Mouse (Mus musculus) hindbrain, embryonic 12.5 days (tissue): ENCODE data around the gene Sorcs1. TPM values are rescaled to one million over a fixed set of nuclear protein-coding genes. Genes with fewer than 3 reads are reported as not detected.

ENCODE experiments used
- ATAC-seq: fragments of 200-750 bp; cut with Nextera tagmentation; 2 replicates; pipeline ENCODE4 v1.8.0; 2017; ENCODE audit warnings: moderate TSS enrichment; ENCODE audit not compliant: low FRiP score
- H3K27ac ChIP-seq: fragments of 300-500 bp; sonication (generic); 2 replicates; pipeline ENCODE4 v1.5.1; 2016; ENCODE audit warnings: mild to moderate bottlenecking
- H3K27me3 ChIP-seq: fragments of 300-500 bp; sonication (generic); 2 replicates; pipeline ENCODE4 v1.6.1; 2016; ENCODE audit warnings: mild to moderate bottlenecking
- H3K36me3 ChIP-seq: fragments of 300-500 bp; sonication (generic); 2 replicates; pipeline ENCODE4 v1.6.1; 2016; ENCODE audit warnings: mild to moderate bottlenecking
- H3K4me1 ChIP-seq: fragments of 300-500 bp; sonication (generic); 2 replicates; pipeline ENCODE4 v1.6.1; 2016
- H3K4me2 ChIP-seq: fragments of 300-500 bp; sonication (generic); replicated peaks from 2 replicates; pipeline ENCODE4 v1.6.1; 2016; ENCODE audit warnings: mild to moderate bottlenecking
- H3K4me3 ChIP-seq: fragments of 300-500 bp; sonication (generic); 2 replicates; pipeline ENCODE4 v1.5.1; 2016; ENCODE audit warnings: mild to moderate bottlenecking
- H3K9ac ChIP-seq: fragments of 300-500 bp; sonication (generic); 2 replicates; pipeline ENCODE4 v1.6.1; 2016; ENCODE audit warnings: mild to moderate bottlenecking, moderate library complexity
- H3K9me3 ChIP-seq: fragments of 300-500 bp; sonication (generic); replicated peaks from 2 replicates; pipeline ENCODE4 v1.6.1; 2016; ENCODE audit warnings: mild to moderate bottlenecking
- WGBS: fragments of 180-500 bp; shearing (Covaris S2); methylation state at CpG from one replicate; pipeline ENCODE4 v1.1.7; 2016; 5-methylcytosine and 5-hydroxymethylcytosine counted together
- polyA plus RNA-seq: library from polyadenylated mRNA; unstranded; fragments of >200 nt; fragmentation: Nextera tagmentation; extraction: Ambion mirVana; gene quantifications from 2 replicates; pipeline ENCODE4 v1.2.1, GENCODE M21; 2016

Gene Sorcs1
- polyA plus RNA-seq, 1 experiment from 2014 or later, result 11.4 TPM

DNA sequence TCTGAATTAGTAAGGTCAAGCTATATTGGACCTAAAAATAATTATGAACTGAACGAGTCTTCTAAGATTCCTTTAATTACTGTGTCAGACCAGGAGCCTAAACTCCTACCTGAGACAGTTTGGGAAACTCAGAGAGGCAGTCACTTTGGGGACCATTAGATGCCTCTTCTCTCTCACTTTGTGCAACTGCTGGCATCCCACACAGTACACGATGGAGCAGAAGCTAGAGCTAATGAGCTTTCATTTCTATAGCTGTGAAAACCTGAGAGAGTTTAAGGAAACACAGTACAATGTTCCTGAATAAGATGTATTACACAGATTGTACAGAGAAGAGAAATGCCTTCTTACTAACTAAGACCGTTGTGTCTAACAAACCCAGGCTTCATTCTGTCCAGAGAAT lies 150.6 kb downstream of the Sorcs1 start:
- Histone ChIP-seq H3K27me3 (no peaks in the 10 kb centered on the region), H3K4me2 (no peak overlapping the region), H3K9me3 (no peaks in the 10 kb centered on the region), H3K9ac (no peak overlapping the region), H3K4me1 (no peaks in the 10 kb centered on the region; the same call in 1 of the 2 replicates), H3K36me3 (no peaks in the 10 kb centered on the region), H3K4me3 (no peak overlapping the region), H3K27ac (no peak overlapping the region)
- WGBS, result 82% methylated on average over 3 of the region's 3 CpGs
- ATAC-seq, result no peak

DNA sequence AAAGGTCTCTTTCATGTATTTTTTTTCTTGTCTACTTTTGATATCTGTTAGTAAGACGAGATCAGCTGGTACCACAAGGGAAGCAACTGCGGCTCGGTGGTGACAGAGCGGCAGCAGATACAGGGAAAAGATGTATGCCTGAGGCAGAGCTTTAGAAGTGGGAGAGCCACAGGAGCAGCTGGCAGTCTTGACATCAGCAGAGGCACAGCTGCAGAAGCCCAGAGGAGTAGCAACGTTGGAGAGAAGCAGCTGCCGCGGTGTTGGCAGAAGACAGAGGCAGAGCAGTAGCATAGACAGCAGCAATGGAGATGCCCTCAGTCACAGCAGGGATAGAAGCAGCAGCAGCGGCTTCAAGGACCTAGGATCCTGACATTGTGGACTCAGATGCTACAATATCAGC lies 152.4 kb downstream of the Sorcs1 start:
- H3K4me1 ChIP-seq, result no peaks in the 10 kb centered on the region
- WGBS, result 77% methylated on average over 8 of the region's 8 CpGs

DNA sequence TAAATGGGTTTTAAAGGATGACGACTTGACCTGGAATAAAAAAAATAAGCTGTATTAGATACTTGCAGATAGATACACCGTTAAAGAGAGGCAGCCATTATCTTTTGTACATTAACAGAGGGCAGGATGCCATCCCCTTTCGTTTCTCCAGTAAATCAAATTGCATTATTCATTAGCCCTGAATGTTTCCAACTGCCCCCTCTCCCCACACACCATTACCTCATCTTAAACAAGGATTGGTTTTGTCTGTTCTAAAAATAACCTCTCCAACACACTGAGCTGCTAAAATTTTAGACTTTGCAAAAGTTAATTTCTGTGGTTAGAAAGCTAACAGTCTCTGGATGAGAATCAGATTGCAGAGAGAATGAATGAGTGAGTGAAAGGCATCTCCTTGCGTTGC lies 156.5 kb downstream of the Sorcs1 start:
- Histone ChIP-seq H3K4me2 (no peak overlapping the region), H3K4me1 (no peaks in the 10 kb centered on the region), H3K27me3 (no peaks in the 10 kb centered on the region), H3K4me3 (no peak overlapping the region), H3K27ac (no peak overlapping the region), H3K9me3 (no peaks in the 10 kb centered on the region), H3K36me3 (no peaks in the 10 kb centered on the region), H3K9ac (no peak overlapping the region)
- WGBS, result 69% methylated on average over 4 of the region's 4 CpGs
- ATAC-seq, result no peak

More for the DNA sequence above, 152.4 kb downstream of the Sorcs1 start:
- no peaks in the 10 kb centered on the region for H3K27me3 ChIP-seq
- H3K4me3 ChIP-seq, result no peak overlapping the region
- no peak for ATAC-seq
- H3K36me3 ChIP-seq, result no peaks in the 10 kb centered on the region
- no peak overlapping the region for H3K27ac ChIP-seq
- H3K9me3 ChIP-seq, result no peaks in the 10 kb centered on the region
- no peak overlapping the region for H3K4me2 ChIP-seq
- H3K9ac ChIP-seq, result no peak overlapping the region

DNA sequence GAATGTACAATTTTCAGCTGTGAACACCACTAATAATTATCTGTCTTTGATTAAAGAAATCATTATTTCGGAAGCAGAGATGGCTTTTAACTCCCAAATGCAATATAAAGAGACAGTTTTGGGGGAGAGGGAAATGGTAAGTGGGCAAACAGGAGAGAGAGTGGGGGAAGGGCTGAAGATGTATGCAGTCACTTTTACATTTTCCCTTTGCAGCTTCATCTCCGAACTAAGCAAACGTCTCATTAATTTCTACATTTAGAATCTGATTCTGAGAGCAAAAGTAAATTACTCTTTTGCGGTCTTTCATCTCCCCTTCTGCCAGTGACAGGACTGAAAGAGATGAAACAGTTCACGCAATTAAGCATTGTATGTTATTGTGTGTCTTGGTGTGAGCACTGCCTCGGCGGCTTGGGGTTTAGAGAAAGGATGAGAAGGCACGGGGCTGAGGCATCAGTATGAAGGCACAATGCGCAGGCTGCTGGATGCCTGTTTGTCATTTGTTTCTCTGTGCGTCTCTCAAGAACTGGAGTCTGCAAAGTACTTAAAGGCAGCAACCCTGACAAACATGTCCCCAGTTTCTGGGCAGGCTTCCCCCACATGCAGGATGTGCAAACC lies 163.3 kb downstream of the Sorcs1 start:
- Histone ChIP-seq H3K36me3 (no peaks in the 10 kb centered on the region), H3K27ac (no peak overlapping the region), H3K9ac (no peak overlapping the region), H3K27me3 (no peaks in the 10 kb centered on the region), H3K4me2 (no peak overlapping the region), H3K4me3 (no peak overlapping the region), H3K4me1 (peaks cover 5% of the 10 kb centered on the region; the same call in 1 of the 2 replicates), H3K9me3 (no peaks in the 10 kb centered on the region)
- no peak for ATAC-seq
- 52% methylated on average over 10 of the region's 10 CpGs for WGBS

DNA sequence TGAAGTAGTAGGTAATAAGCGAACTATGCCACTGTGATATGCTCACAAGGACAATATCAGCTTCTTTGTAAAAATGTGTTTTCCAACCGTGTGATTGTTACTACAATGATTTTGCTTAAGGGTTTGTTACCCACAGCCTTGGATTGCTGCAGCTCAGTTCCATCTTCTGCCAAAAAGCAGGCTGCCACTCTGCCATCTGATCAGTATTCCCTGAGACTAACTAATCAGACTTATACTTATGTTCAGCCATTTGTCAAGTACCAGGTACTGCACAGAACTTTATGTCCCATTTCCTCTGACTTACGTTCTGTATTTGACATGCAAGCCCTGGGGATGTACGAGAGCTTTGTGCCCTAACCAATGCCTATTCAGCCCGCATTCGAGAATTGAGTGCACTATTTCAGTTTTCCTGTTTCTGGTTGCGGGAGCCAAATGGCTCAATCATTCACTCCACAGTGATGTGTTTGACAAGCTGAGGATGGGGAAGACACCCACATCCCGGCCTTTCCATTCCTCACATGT lies 164.1 kb downstream of the Sorcs1 start:
- no peak overlapping the region for H3K27ac ChIP-seq
- H3K9me3 ChIP-seq, result no peaks in the 10 kb centered on the region
- no peak overlapping the region for H3K4me2 ChIP-seq
- H3K9ac ChIP-seq, result no peak overlapping the region
- WGBS, result 66% methylated on average over 8 of the region's 8 CpGs
- ATAC-seq, result no peak
- H3K36me3 ChIP-seq, result no peaks in the 10 kb centered on the region
- H3K4me1 ChIP-seq, result peaks cover 5% of the 10 kb centered on the region; the same call in 1 of the 2 replicates
- H3K4me3 ChIP-seq, result no peak overlapping the region
- no peaks in the 10 kb centered on the region for H3K27me3 ChIP-seq

DNA sequence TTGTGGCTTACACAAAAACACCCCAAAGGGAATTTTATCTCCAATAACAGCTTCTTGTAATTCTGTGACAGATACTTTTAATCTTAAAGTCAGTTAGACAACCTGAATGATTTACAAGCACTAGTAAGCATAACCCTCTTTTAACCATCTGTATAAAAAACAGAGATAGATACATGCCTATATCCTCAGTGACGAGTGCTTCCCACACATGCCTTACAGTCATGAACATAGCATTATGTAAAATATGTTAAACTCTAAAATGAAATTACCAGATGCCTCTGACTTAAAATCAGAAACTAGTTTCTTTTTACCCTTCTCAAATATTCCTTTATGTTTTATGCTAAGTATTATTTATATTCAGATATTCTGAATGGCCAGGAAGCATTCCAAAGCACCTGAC lies 175.6 kb downstream of the Sorcs1 start:
- no peak for ATAC-seq
- 83% methylated on average over 1 of the region's 1 CpGs for WGBS

DNA sequence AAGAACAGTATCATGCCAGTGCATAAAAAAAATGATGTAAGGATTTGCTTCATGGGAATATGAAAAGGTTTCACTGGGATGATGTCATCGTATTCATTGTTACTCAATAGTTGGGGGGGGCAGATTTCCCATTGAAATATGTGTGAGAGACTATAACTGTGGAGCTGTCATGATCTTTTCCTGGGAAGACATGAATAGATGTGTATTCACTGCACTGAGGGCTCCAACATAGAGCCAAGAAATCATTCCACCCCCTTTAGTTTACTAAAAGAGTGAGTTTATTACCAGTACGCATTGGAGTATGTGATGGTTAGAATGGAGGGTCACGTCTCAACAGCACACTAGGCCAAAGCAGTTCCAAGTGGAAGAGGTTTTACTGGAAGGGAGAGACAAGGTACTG lies 187.3 kb downstream of the Sorcs1 start:
- Histone ChIP-seq H3K4me2 (no peak overlapping the region), H3K27ac (no peak overlapping the region), H3K4me1 (peaks cover 8% of the 10 kb centered on the region), H3K9ac (no peak overlapping the region), H3K4me3 (no peak overlapping the region), H3K36me3 (no peaks in the 10 kb centered on the region), H3K9me3 (no peaks in the 10 kb centered on the region), H3K27me3 (no peaks in the 10 kb centered on the region)
- ATAC-seq, result no peak
- WGBS, result 94% methylated on average over 3 of the region's 3 CpGs

More for the DNA sequence above, 175.6 kb downstream of the Sorcs1 start:
- Histone ChIP-seq H3K36me3 (no peaks in the 10 kb centered on the region), H3K9me3 (no peaks in the 10 kb centered on the region), H3K27me3 (no peaks in the 10 kb centered on the region), H3K27ac (no peak overlapping the region), H3K9ac (no peak overlapping the region), H3K4me2 (no peak overlapping the region), H3K4me1 (no peaks in the 10 kb centered on the region), H3K4me3 (no peak overlapping the region)

DNA sequence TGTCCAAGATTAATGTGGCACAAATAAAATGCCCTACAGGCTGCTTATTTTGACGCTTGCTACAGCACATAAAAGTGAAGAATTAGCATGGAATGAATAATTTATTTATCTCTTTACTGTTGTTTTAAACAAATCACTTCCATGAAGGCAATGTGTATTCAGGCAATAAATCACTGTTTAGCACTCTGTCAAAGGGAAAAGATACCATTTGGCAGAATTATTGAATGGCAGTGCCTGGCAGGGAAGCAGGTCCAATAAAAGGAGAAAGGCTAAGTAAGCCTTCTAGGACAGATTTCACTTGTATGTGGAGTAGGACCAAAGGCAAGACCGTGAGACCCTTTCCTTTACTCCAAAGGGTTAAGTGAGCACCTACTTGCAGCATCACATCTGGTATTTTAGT lies 187.7 kb downstream of the Sorcs1 start:
- Histone ChIP-seq H3K27ac (no peak overlapping the region), H3K9me3 (no peaks in the 10 kb centered on the region), H3K36me3 (no peaks in the 10 kb centered on the region), H3K4me1 (peaks cover 8% of the 10 kb centered on the region), H3K27me3 (no peaks in the 10 kb centered on the region), H3K9ac (no peak overlapping the region), H3K4me2 (no peak overlapping the region), H3K4me3 (no peak overlapping the region)
- ATAC-seq, result no peak
- 66% methylated on average over 2 of the region's 2 CpGs for WGBS

DNA sequence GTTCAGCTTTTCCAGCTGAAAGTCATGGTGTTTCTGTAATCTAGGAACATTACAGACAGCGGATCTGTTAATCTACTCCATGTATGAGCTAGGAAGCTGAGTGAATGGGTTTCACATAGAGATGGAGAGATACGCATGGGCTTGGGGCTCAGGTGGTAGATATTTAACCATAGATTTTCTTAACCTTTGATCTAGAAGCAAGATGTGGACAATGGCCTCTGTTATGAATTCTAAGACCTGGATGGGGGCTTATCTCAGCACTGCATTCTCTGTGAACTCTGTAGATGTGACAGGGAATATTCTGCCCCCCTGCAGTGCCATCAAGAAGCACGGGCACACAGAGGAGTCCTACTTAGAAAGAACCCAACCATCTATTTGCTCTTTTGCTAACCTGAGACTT lies 188.7 kb downstream of the Sorcs1 start:
- Histone ChIP-seq H3K4me3 (no peak overlapping the region), H3K9ac (no peak overlapping the region), H3K4me2 (no peak overlapping the region), H3K27me3 (no peaks in the 10 kb centered on the region), H3K27ac (no peak overlapping the region), H3K36me3 (no peaks in the 10 kb centered on the region), H3K9me3 (no peaks in the 10 kb centered on the region), H3K4me1 (peaks cover 8% of the 10 kb centered on the region)
- no peak for ATAC-seq
- WGBS, result 75% methylated on average over 3 of the region's 3 CpGs

DNA sequence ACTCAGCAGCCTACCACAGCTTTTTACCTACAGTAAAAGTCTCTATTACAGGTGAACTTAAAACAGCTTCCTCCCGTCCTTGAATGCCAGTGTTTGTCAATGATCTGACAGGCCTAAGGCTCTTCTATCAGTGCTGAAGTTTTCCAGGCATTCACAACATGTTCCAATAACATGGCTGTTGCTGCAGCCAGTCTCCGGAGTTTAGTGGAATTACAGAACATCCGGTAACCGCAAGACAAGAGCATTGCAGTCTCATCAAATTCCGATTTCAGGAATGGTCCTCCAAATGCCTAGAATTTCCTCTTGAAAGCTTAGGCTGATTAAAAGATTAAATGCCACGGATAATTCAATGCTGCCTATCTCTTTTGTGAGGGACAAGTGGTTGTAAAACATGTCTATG lies 190.0 kb downstream of the Sorcs1 start:
- H3K27ac ChIP-seq, result no peak overlapping the region
- WGBS, result 66% methylated on average over 6 of the region's 6 CpGs
- no peak overlapping the region for H3K4me2 ChIP-seq
- no peaks in the 10 kb centered on the region for H3K36me3 ChIP-seq
- H3K4me3 ChIP-seq, result no peak overlapping the region
- no peaks in the 10 kb centered on the region for H3K27me3 ChIP-seq
- no peaks in the 10 kb centered on the region for H3K9me3 ChIP-seq
- H3K9ac ChIP-seq, result no peak overlapping the region
- no peak for ATAC-seq
- H3K4me1 ChIP-seq, result peaks cover 10% of the 10 kb centered on the region

DNA sequence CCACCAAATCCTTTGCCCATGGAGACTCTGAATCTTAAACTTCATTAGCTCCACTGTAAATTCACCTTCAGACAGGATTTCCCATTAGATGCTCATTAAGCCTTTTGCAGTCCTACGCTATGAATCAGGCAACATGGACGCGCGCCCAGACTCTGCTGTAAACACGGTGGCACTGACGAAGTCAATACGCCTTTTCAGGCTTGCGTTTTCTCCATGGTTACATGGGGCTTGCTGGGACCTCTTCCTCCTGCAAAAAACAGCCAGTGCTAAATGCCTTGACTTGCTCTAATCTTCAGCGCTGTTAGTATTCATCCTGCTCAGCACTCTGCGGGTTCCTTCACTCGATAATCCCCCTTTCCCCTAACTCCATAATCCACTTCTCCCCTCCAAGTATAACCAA lies 190.7 kb downstream of the Sorcs1 start:
- Histone ChIP-seq H3K9me3 (no peaks in the 10 kb centered on the region), H3K36me3 (no peaks in the 10 kb centered on the region), H3K27me3 (no peaks in the 10 kb centered on the region), H3K4me1 (peaks cover 11% of the 10 kb centered on the region), H3K27ac (no peak overlapping the region), H3K4me2 (no peak overlapping the region), H3K4me3 (no peak overlapping the region), H3K9ac (no peak overlapping the region)
- WGBS, result 48% methylated on average over 11 of the region's 11 CpGs
- ATAC-seq, result peak; percentile 27; the same call in 1 of the 2 replicates

DNA sequence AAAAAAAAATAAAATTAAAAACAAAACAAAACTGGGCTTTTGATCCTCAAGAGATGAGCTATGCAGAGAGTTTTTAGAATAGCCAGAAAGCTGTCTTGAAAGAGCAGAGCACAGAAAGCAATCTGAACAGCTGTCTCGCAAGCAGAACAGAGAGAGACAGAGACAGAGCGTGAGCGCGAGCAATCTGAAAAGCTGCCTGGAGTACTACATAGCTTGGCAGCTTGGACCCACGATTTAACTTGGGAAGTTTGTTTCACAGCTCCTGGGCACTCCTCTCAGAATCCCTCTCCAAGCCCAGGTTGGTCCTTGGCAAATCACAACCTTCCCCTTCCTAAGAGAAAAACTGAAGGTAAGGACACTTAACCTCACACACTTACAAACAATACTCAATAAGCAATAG lies 192.1 kb downstream of the Sorcs1 start:
- 95% methylated on average over 5 of the region's 5 CpGs for WGBS
- H3K27ac ChIP-seq, result no peak overlapping the region
- no peaks in the 10 kb centered on the region for H3K36me3 ChIP-seq
- H3K9ac ChIP-seq, result no peak overlapping the region
- H3K9me3 ChIP-seq, result no peaks in the 10 kb centered on the region
- no peak for ATAC-seq
- H3K27me3 ChIP-seq, result no peaks in the 10 kb centered on the region
- no peak overlapping the region for H3K4me3 ChIP-seq
- H3K4me2 ChIP-seq, result no peak overlapping the region
- peaks cover 11% of the 10 kb centered on the region for H3K4me1 ChIP-seq

DNA sequence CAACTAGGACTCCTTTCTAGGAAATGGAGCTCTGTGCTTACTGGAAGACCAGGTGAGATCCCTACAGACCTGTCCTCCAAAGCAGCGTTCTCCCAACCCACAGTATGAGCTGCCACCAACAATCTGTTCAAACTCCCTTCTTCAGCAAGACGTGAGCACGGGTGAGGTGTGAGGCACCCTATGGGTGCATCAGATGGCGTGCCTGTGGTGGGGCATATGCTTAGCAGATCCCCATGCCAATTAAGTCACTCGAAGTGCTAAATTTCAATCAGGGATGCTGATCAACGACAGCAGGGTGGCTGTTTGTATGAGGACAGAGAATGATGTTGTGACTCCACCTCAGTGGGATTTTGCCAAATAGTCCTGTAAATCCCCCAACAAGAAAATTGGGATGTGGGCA lies 201.7 kb downstream of the Sorcs1 start:
- Histone ChIP-seq H3K4me3 (no peak overlapping the region), H3K36me3 (no peaks in the 10 kb centered on the region), H3K27ac (no peak overlapping the region), H3K4me1 (no peaks in the 10 kb centered on the region), H3K9ac (no peak overlapping the region), H3K4me2 (no peak overlapping the region), H3K9me3 (no peaks in the 10 kb centered on the region), H3K27me3 (no peaks in the 10 kb centered on the region)
- no peak for ATAC-seq
- 75% methylated on average over 6 of the region's 6 CpGs for WGBS
